Mouse (Mus musculus): ENCODE results near the gene 1700034J05Rik. TPM values are rescaled to one million over a fixed set of nuclear protein-coding genes. Genes with fewer than 3 reads are reported as not detected.

The 1700034J05Rik gene
- polyA plus RNA-seq (2012; fragmentation: generic; extraction: Trizol) = under 1 TPM in 1 of 2 experiments, not detected in 1; 0.02 TPM

GRCm38 (mm10) chr6:146954258-146954657 is at the start of gene 1700034J05Rik:
TSS of gene 1700034J05Rik (minus strand) at chr6:146954422.

Other genes with a start within 250 kb of the 1700034J05Rik start
- 1 to 10 TPM in 1 of 2 experiments, under 1 TPM in 1; 0.66 to 5.1 TPM for gene Stk38l, start 229.4 kb downstream of the 1700034J05Rik start, polyA plus RNA-seq (2012; fragmentation: generic; extraction: Trizol)
- gene Arntl2, start 158.4 kb downstream of the 1700034J05Rik start, polyA plus RNA-seq (2012; fragmentation: generic; extraction: Trizol) = 1 to 10 TPM in 1 of 2 experiments, under 1 TPM in 1; 0.59 to 3.3 TPM
- gene Smco2, start 104.3 kb downstream of the 1700034J05Rik start, polyA plus RNA-seq (2012; fragmentation: generic; extraction: Trizol) = under 1 TPM in 1 of 2 experiments, not detected in 1; 0.06 TPM
- 10 to 100 TPM in 1 of 2 experiments, 1 to 10 TPM in 1; 2.6 to 24.7 TPM for gene Ppfibp1, start 65.9 kb downstream of the 1700034J05Rik start, polyA plus RNA-seq (2012; fragmentation: generic; extraction: Trizol)
- gene Rep15, start 78.2 kb upstream of the 1700034J05Rik start, polyA plus RNA-seq (2012; fragmentation: generic; extraction: Trizol) = under 1 TPM; 0.26 to 0.51 TPM
- gene Mrps35, start 88.3 kb upstream of the 1700034J05Rik start, polyA plus RNA-seq (2012; fragmentation: generic; extraction: Trizol) = 10 to 100 TPM; 44.4 to 51.6 TPM
- under 1 TPM; 0.08 to 0.42 TPM for gene Mansc4, start 132.6 kb upstream of the 1700034J05Rik start, polyA plus RNA-seq (2012; fragmentation: generic; extraction: Trizol)
- gene Klhl42, start 137.0 kb upstream of the 1700034J05Rik start, polyA plus RNA-seq (2012; fragmentation: generic; extraction: Trizol) = 1 to 10 TPM; 2.2 to 7.4 TPM